Mouse (Mus musculus) kidney, postnatal 36 days (tissue): ENCODE results near the gene Kcns3.

Experiments used
- DNase-seq, 2 experiments: peaks; one replicate each; pipeline ENCODE4 v3.0.0; 2021 to 2022; ENCODE audit warnings: mixed read lengths in 2 of 2

The Kcns3 gene

DNA sequence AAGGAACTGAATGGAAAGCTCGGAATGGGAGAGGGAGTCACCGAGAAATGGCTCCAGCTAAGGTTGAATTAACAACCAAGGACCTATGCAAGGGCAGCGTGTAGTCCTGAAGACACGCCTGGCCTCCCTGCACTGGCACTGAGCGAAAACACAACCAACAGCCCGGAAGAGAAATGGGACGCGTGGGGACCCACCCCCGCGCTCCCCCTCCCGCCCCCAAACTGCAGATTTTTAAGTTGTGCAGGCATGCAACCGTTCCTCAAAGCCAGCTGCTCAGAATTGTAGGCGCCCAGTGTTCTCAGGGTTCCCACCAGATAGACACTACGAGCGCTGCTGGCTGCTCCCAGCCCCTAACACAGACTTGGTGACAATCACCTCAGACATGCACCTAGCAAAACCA, at the start of gene Kcns3:
Kcns3 (minus strand) TSS at position 42 of the 400 bp plus-strand sequence.
- no peak for DNase-seq

DNA sequence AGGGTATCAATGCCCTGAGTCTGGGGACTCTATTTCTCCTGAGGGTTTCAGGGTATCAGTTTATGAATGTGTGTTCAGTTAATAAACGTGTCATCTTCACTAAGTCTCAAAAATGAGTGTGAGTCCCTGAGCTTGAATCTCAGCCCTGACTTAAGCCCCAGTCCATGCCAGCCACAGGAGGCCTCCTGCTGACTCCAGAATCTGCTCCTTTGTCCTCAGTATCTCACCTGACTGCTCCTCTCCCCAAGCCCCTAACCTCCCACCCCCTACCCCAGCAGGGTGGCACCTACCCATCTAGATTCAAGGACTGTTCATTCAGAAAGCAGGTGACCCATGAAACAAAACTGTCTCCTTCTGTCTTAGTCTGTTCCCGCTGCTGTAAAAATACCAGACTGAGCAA, 47.7 kb upstream of the Kcns3 start:
- no peak for DNase-seq

DNA sequence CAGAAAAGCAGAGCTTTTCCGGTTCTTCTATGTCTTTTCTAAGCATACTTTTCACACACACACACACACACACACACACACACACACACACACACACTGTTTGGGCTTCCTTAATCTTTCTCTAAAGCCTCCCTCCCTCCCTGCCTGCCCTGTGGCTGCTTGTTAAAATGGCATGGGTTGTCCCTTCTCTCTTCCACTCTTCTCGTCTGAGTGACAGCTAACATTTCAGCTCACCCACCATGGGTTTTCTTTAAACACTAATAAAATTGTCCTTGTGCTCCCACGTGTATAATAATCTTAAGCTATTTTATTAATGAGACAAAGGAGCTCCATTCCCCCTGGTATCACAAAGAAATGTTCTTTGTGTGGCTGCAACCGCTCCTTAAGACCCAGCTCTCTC, 47.2 kb upstream of the Kcns3 start:
- DNase-seq = no peak

DNA sequence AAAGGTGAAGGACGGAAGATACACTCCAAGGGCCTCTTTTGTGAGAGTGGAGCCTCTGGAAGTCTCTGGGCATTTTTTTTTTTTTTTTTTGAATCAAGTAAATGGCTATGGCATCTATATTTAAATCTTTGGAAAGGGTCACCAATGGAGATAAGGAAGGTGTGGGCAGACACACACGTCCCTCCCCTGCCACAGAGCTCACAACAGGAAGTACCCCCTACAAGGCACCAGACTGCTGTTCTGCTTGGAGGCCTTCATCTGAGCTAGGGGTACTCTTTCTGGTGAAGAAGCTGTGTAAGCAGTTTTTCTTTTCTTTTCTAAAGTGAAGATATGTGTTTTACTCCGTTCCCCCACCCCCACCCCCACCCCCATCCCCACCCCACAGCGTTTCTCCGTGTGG, 46.0 kb upstream of the Kcns3 start:
- DNase-seq = no peak

DNA sequence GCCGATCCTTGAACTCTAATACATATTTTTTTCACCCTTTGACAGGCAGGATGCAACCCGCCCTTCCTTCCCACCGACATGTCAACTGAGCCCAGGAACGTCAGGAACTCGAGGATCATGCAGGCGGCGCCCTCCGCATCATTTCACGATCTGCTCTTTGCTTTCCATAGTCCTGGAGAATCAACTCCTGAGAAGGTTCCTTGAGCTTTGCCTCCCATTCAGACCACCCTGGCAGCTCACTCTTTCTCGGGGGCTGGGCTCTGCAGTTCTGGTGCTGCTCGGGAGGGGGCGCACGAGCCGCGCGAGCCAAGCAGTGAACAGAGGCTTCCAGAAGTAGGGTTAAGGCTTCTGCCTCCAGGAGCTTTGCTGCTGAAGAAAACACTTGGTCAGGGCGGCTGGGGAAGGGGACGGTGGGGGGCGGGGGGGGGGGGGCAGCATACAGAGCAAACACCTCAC, 45.3 kb upstream of the Kcns3 start:
- DNase-seq = peak; percentile 60 to 83

DNA sequence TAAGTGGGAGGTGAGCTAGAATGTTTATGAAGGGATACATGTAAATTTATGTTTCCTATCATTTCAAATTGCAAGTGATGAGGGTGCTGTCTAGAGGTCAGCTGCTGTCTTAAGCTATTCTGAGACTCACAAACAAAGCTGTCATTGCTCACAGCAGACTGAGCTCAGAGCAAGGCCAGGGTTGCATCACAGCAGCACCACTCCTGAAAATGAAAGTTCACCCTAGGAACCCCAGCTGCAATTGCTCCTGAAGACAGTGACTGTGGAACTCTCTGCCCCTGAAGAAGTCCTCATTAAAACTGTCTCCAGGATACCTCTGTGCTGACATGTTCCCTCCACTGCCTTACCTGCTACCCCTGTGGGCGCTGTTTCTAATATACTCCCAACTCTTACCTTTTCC, 44.2 kb upstream of the Kcns3 start:
- peak in 1 of 2 experiments; percentile 10 for DNase-seq

DNA sequence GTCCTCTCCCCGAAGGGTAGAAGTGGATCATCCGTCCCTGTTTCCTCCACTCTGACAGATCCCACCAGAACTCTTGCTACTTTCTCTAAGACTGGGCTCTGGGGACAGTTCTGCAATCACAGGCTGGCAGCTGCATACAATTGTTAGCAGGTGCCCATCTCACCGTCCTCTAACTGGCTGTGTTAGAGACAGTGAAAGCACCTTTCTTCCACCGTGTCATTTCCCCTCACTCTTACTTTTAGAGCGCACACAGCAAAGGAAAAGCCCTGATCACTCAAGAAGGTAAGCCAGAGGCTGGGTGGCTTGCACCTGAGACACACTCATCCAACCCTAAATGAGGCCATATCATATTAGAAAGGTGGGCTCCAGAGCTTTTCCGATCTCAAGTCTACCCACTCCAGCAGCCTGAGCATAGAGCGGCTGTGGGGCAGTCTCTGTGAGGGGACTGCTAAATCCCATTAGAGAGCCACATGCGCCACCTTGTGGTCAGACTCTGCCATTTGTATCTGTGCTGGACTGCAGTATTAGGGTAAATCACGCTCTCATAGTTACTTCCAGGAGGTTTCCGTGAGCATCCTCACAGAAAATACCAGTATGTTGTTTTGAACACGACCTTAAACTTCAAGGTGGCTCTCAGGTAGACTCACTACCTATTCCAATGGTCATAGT, 27.8 kb upstream of the Kcns3 start:
- peak; percentile 87 to 94 for DNase-seq

DNA sequence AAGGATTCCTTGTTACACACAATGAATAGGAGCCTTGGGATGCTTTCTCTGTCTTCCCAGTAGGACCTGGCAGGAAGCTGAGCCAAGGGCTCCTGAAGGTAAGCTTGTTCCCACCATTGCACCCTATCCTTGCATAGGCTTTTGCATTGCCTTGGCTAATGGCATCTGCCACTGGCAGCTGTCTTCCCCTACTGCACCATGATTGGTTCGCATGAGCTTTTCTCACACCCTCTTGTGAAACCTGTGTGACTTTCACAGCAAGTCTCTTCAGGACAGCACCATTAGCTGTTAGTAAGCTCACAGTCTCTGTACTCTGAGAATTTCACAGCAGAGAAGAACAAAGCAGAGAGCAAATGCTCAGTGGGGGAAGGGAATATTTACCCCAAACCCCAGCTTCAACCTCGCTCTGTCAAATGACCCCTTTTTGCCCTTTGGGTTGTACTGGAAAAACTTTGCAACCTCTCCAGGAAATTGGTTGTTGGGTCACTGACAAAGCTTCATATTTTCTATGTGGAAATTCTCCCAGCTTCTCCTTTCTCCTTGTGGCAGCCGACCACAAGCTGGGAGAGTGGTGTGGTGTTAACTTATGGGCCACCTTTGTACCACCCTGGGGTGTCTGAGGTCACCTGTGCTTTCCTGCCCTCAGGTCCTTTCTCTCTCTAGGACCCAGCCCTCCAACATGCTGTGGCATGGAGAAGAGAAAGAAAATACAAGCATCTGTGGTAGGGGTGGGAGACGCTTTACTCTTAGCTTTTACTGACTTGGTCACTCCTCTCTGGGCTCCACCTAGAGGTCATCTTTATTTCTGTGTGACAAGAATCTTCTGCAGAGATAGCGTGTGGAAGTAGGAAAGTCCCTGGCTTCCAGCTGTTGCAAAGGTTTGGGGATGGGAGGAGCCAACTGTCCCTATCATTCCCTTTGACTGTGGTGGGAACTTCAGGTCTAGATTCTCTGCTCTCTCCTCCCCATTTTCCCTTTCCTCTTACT, 26.8 kb upstream of the Kcns3 start:
- DNase-seq = peak in 1 of 2 experiments; percentile 5

DNA sequence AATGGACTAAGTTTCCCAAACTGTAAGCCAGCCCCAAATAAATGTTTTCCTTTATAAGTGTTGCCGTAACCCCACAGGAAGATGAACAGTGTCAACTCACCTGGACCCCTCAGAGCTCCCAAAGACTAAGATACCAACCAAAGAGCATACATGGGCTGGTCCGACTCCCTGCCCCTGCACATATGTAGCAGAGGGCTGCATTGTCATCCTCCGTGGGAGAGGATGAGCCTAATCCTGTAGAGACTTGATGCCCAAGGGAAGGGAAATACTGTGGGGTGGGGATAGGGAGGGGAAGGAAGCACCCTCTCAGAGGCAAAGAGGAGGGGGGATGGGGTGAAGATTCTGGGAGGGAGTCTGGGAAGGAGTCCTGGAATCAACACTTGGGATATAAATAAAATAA, 7.8 kb upstream of the Kcns3 start:
- DNase-seq = no peak

DNA sequence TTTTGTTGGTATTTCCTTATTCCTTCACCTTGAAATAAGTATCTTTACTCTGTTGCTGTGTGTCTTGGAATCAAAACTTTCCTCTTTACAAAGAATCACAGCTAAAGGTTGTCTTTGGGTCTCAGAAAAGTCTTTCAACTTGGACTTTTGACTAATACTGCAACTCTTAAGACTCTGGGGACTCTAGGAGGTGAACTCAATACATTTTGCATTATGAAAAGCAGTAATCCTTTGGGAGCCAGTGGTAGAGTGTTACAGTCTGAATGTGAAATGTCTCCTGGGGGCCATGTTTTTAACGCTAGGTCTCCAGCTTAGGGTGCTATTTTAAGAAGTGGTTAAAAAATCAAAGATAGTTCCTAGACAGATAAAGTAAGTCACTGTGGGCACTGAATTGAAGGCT, 4.3 kb upstream of the Kcns3 start:
- DNase-seq = no peak

DNA sequence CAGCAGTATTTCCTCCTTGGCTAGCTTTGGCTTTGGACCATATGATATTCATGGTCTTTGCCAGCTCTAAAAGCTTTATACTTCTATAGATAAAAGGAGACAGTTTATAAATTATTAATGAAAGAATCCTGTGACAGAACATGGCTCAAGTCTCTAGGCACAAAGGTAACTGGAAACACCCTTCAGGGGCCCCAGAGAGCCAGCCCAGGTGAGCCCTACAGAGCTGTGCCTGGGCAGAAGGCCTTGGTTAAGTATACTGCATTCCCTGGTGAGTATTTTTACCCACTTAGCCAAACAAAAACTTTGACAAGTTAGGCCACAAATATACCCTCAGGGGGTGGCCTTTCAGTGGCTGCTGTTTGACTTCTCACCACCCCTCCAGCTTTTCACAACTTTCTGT, 2.7 kb upstream of the Kcns3 start:
- no peak for DNase-seq

DNA sequence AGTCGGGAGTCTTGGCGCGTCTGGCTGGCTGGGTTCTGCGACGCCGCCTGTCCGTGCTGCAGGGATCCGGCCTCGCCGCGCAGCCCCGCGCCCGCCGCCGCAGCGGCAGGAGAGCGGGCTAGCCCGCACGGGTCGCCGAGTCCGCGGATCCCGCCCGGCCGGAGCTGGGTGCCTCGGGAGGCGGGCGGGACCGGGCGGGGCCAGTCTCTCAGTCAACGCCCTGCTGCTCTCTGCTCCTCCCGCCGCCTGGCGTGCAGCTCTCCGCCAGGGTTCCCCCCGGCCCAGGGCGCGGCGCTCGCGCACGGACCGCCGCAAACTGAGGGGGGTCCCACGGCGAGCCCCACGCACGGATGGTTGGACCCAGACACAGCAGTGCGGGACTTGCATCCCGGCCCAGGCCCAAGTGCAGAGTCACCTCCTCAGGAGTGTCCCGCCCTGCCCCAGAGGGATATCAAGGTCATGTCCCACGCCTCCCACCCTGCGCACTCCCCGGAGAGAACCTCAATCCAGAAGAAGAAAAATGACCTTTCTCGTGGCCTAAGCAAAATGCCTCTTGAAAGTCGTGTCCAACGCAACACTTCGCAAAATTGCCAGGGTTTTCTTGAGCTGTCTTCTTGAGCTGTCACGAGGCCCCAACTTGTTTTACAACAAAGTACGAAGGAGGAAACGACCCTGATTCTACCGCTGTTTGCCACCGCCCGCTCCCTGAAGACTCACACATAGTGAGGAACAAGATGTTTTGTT, 492 bp downstream of the Kcns3 start:
- DNase-seq = peak; percentile 37 to 72

DNA sequence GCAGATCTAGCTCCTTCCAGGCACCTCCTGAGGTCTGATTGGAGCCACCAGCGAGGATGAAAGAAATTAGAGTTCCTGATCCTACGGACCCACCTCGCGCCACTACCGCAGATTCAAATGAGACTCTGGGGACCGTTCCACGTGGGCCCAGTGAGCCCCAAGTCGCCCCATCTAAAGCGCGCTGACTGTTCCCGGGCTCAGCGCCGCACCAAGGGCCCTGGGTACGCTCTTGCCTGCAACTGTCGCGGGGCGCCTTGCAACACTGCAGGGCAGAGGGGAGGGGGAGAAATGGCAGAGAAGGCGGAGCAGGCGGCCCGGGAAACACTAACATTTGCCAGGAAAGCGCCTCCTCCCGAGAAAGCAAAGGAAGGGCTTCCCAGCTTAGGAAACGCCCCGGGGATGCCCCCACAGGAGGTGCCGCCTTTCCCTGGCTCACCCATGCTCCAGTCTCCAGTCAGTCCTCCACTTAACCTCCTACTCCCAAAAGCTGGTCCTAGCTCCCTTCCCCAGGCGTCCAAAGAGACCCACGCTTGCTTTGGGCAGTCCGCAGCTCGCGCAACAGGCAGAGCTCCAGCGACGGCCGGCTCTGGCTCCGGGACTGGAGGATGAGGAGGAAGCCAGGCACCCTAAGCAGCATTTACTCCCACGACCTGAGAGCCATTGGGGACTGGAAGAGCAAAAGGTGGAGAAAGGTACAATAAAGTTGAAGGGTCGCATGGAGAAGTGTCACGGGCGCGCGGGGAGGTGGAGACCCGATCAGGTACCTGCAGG, 1.2 kb downstream of the Kcns3 start:
- peak; percentile 38 to 45 for DNase-seq

DNA sequence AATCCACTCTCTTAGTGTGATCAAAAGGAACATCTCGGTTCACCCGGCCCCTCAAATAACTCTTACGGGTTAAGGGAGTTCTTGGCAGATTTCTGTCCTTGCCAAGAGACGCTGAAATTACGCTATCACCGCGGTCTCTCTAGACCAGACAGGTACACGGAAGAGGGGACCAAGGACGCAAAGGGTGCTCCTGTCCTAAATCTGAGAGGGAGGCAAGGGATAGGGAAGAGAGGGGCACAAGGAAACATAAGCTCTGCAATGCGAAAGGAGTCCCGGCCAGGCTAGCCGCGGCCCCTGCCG, 1.8 kb downstream of the Kcns3 start:
- no peak for DNase-seq

DNA sequence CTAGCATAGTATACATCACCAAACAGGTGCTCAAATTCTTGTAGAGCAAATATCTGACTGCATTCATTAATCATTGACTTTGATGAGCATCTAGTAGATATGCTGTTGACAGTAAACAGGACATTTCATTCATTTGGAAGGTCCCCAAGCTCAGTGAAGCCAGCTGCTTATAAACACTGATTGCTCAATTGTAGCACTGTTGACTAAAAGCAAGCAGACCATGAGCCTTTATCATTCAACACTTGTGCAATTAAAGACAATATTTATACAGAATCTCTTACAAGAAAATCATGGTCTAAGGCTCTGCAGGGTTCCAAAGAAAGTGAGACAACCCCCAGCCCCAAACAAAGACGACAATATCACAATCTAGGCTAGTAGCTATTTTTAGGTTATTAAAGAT, 6.0 kb downstream of the Kcns3 start:
- DNase-seq = no peak

DNA sequence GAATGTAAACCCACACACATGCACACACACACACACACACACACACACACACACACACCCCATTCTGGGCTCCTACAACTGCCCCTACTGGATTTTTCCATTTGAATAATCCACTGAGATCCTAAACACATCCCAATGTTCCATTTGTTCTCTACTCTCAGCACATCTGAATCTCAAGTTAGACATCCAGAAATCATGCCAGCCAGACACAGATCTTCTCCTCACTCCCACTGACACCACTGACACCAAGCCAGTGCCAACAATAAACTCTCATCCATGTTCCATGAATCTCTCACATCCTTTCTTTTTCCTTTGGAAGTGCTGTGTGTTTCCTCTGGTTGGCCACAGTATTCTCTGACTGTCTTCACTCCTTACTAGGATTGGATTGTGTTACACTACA, 18.4 kb downstream of the Kcns3 start:
- DNase-seq = no peak

DNA sequence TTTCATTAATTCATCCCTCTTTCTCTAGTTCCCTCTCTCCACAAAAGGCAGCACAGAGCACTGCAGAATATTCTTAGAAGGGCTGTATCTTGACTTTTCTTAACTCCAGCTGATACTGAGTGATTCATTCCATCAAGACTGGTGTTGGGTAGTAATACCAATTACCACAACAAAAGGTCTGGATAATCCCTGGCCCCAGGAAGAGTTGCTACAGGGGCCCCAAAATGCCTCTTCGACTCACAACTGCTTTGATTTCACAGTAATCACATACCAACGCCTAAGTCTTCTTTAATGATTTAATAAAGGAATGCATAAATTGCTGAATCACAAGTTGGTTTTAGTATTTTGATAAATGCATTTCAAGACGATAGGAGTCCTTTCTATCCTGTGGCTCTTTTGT, 21.7 kb downstream of the Kcns3 start:
- no peak for DNase-seq

DNA sequence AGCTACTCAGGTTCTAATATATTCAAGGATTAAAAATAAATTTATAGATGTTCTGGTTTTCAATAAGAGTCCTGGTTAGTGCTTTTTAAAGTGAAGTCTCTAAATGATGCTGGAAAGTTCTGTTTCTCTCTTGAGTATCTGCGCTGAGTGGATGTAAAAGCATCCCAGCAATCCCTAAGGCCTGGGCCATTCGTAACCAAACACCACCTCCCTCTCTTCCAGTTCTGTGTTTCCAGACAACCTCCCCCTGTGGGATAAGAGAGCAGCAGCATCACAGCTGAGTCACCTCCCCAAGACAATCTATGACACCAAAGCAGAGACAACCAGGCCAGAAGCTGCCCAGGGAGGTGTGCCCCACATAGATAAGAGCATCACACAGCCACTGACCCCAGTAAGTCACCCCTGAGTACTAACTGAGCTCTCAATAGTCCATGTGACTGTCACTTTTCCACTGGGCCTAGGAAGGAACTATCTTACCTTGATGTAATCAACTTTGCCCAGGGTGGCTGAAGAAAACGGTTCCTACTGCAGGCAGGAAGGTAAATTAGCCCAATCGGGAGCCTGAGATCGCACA, 24.6 kb downstream of the Kcns3 start:
- no peak for DNase-seq

DNA sequence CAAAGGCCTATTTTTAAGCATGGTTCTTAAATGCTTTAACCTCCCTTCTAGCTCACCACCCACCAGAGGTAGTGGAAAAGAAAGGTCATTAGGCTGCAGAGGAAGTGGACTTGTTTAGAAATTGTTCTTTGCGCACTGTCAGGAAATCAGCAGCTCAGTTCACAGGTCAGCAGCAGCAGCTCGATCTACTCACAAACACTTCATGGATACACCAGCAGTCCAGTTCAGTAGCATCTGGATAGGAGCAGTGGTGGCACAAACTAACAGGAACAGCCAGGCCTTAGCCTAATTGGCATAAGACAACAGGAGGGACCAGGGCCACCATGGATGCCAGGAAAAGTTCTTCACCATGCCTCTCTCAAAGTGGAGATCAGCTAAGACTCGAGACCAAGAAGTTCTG, 49.3 kb downstream of the Kcns3 start:
- DNase-seq = no peak

DNA sequence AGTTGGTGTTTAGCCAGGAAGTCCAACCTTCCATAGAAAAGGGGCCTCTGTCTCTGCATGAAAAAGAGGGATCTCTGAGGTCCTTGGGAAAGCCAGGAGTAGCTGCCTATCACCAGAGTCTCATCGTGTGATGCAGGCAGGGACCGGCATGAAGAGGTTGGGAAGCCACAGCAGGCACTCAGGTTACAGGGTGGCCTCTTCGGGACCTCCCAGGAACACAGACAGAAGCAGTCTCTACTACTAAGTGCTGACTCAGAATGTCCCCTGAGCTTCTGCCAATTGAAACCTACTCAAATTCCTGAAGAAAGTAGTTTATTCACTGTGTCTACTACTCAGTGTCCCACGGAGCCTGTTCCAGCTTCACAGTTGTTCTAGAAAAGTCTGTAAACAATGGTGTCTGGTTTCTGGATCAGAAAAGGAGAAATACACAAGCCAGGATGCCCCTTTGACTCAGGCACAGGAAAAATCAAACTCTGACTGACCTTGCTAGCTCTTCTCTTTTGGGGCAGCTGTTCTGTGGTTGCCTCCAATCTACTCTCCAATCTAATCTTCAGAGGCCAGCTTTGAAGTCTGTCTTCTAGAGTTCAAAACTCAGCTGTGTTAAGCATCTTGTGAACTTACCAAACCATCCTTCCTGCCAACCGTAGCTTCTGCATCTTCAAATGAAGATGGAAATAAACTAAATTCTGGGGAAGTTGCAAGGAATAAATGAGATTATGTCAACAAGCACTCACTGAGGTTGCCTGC, 62.1 kb downstream of the Kcns3 start:
- peak in 1 of 2 experiments; percentile 1 for DNase-seq

DNA sequence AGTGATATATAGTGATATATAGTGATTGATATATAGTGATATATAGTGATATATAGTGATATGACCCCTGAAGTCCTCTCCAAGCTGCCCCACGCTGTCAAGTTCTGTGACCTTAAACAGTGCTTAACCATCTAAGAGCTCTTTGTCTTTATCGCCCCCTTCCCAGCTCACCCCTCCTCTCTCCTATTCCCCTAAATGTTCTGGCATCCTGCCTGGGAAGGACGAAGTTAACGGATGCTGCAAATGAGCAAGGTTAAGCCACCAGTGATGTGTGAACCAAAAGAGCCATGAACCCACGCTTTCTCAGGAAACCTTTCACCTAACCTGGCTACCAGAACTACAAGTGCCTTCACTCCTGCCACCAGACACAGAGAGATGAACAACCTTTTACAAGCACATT, 64.0 kb downstream of the Kcns3 start:
- no peak for DNase-seq

DNA sequence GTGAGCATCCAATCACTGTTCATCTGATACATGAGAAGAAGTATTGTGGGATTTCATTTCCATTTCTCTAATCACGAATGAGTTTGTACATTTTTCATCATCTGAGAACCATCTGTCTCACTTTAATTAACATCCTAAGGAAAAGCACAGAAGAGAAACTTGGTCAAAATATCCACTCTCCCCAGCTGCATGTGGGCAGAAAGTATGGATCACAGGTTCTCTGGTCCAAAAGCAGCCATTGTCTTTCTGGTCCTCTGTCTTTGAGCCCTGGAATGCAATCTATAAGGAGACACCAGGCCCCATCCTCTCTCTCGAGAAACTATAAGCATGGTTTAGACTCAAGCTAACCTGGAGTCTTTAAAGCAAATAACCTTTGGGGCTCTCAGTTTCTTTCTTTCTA, 79.8 kb downstream of the Kcns3 start:
- no peak for DNase-seq
